Mouse (Mus musculus) intestine, postnatal 0 days (tissue): ENCODE data around the gene Tmem158. TPM values are rescaled to one million over a fixed set of nuclear protein-coding genes. Genes with fewer than 3 reads are reported as not detected.

ENCODE experiments used
- ATAC-seq: fragments of 200-750 bp; cut with Nextera tagmentation; 2 replicates; pipeline ENCODE4 v1.8.0; 2017; ENCODE audit warnings: mild to moderate bottlenecking, moderate TSS enrichment, moderate library complexity
- H3K27ac ChIP-seq: fragments of 300-500 bp; sonication (generic); 2 replicates; pipeline ENCODE4 v1.5.1; 2014; ENCODE audit warnings: mild to moderate bottlenecking, low read depth, low read length, moderate library complexity
- H3K27me3 ChIP-seq: fragments of 300-500 bp; sonication (generic); replicated peaks from 2 replicates; pipeline ENCODE4 v1.6.1; 2014; ENCODE audit warnings: low read length, mixed read lengths; ENCODE audit not compliant: control insufficient read depth, insufficient read depth
- H3K36me3 ChIP-seq: fragments of 300-500 bp; sonication (generic); 2 replicates; pipeline ENCODE4 v1.6.1; 2014; ENCODE audit warnings: mild to moderate bottlenecking, moderate library complexity; ENCODE audit not compliant: control insufficient read depth, insufficient read depth
- H3K4me1 ChIP-seq: fragments of 300-500 bp; sonication (generic); replicated peaks from 2 replicates; pipeline ENCODE4 v1.6.1; 2014; ENCODE audit warnings: antibody characterized with exemption, low read length, mixed read lengths; ENCODE audit not compliant: control insufficient read depth, insufficient read depth
- H3K4me2 ChIP-seq: fragments of 300-500 bp; sonication (generic); replicated peaks from 2 replicates; pipeline ENCODE4 v1.6.1; 2014; ENCODE audit warnings: low read depth, mild to moderate bottlenecking, moderate library complexity
- H3K4me3 ChIP-seq: fragments of 300-500 bp; sonication (generic); 2 replicates; pipeline ENCODE4 v1.5.1; 2014; ENCODE audit warnings: low read depth, low read length
- H3K9ac ChIP-seq: fragments of 300-500 bp; sonication (generic); 2 replicates; pipeline ENCODE4 v1.6.1; 2014; ENCODE audit warnings: mild to moderate bottlenecking, low read depth, low read length
- H3K9me3 ChIP-seq: fragments of 300-500 bp; sonication (generic); 2 replicates; pipeline ENCODE4 v1.6.1; 2016; ENCODE audit warnings: mixed run types; ENCODE audit not compliant: control insufficient read depth
- CTCF ChIP-seq: sonication (generic); IDR thresholded peaks from 2 replicates; pipeline ENCODE4 v1.5.1; 2016; ENCODE audit warnings: low read depth, mild to moderate bottlenecking, control low read depth, antibody characterized with exemption, moderate library complexity
- WGBS: fragments of 180-500 bp; shearing (Covaris S2); extraction: QIAGEN DNeasy Blood & Tissue Kit; methylation state at CpG from one replicate; pipeline ENCODE4 v1.1.7; 2014; 5-methylcytosine and 5-hydroxymethylcytosine counted together
- polyA plus RNA-seq: library from polyadenylated mRNA; unstranded; fragments of >200 nt; fragmentation: Nextera tagmentation; extraction: Ambion mirVana; gene quantifications from 2 replicates; pipeline ENCODE4 v1.2.1, GENCODE M21; 2015

Gene Tmem158
- polyA plus RNA-seq, 1 experiment from 2014 or later = 15.6 TPM

GRCm38 (mm10) chr9:123240751-123241150, 19.8 kb downstream of the Tmem158 start:
- H3K4me1 ChIP-seq = 0 out of 2 replicates have a peak, but pooled peaks cover 5% of the 10 kb centered on the region
- no peaks in the 10 kb centered on the region for H3K27me3 ChIP-seq
- WGBS = 89% methylated on average over 2 of the region's 2 CpGs
- H3K9me3 ChIP-seq = no peaks in the 10 kb centered on the region
- ATAC-seq = no peak
- no peaks in the 10 kb centered on the region for H3K36me3 ChIP-seq
- no peak for TF ChIP-seq CTCF
- H3K9ac ChIP-seq = no peak overlapping the region
- no peak overlapping the region for H3K27ac ChIP-seq
- H3K4me3 ChIP-seq = no peak overlapping the region
- no peak overlapping the region for H3K4me2 ChIP-seq

- H3K9ac ChIP-seq = no peak overlapping the region
- H3K27ac ChIP-seq = no peak overlapping the region
- H3K36me3 ChIP-seq = no peaks in the 10 kb centered on the region
- H3K4me1 ChIP-seq = 0 out of 2 replicates have a peak, but pooled peaks cover 5% of the 10 kb centered on the region
- H3K4me3 ChIP-seq = no peak overlapping the region
- no peak for ATAC-seq
- 98% methylated on average over 5 of the region's 5 CpGs for WGBS
- no peak for TF ChIP-seq CTCF
- H3K27me3 ChIP-seq = no peaks in the 10 kb centered on the region
- no peak overlapping the region for H3K4me2 ChIP-seq
- no peaks in the 10 kb centered on the region for H3K9me3 ChIP-seq
These were observed 20.3 kb downstream of the Tmem158 start for GRCm38 (mm10) chr9:123240271-123240670.

GRCm38 (mm10) chr9:123239651-123240050, 20.9 kb downstream of the Tmem158 start:
- ATAC-seq = no peak
- H3K9me3 ChIP-seq = no peaks in the 10 kb centered on the region
- no peaks in the 10 kb centered on the region for H3K27me3 ChIP-seq
- no peak overlapping the region for H3K27ac ChIP-seq
- H3K9ac ChIP-seq = no peak overlapping the region
- no peak overlapping the region for H3K4me3 ChIP-seq
- H3K36me3 ChIP-seq = no peaks in the 10 kb centered on the region
- no peak for TF ChIP-seq CTCF
- H3K4me1 ChIP-seq = 0 out of 2 replicates have a peak, but pooled peaks cover 5% of the 10 kb centered on the region
- no peak overlapping the region for H3K4me2 ChIP-seq
- 64% methylated on average over 2 of the region's 2 CpGs for WGBS

GRCm38 (mm10) chr9:123238256-123239045, 22.1 kb downstream of the Tmem158 start:
- Histone ChIP-seq H3K36me3 (no peaks in the 10 kb centered on the region), H3K4me3 (no peak overlapping the region), H3K4me1 (0 out of 2 replicates have a peak, but pooled peaks cover 5% of the 10 kb centered on the region), H3K9me3 (no peaks in the 10 kb centered on the region), H3K4me2 (peak overlapping the region; percentile 37; the same call in 1 of the 2 replicates), H3K9ac (no peak overlapping the region), H3K27ac (peak overlapping the region; percentile 41), H3K27me3 (no peaks in the 10 kb centered on the region)
- TF ChIP-seq CTCF = no peak
- WGBS = 50% methylated on average over 4 of the region's 4 CpGs
- no peak for ATAC-seq

GRCm38 (mm10) chr9:123237739-123238138, 22.8 kb downstream of the Tmem158 start:
- H3K36me3 ChIP-seq = no peaks in the 10 kb centered on the region
- H3K27ac ChIP-seq = no peak overlapping the region
- H3K4me2 ChIP-seq = no peak overlapping the region
- ATAC-seq = peak; percentile 49
- H3K27me3 ChIP-seq = no peaks in the 10 kb centered on the region
- no peaks in the 10 kb centered on the region for H3K9me3 ChIP-seq
- WGBS = 31% methylated on average over 2 of the region's 2 CpGs
- H3K9ac ChIP-seq = no peak overlapping the region
- TF ChIP-seq CTCF = peak; percentile 10; the same call in 1 of the 2 replicates
- 0 out of 2 replicates have a peak, but pooled peaks cover 5% of the 10 kb centered on the region for H3K4me1 ChIP-seq
- no peak overlapping the region for H3K4me3 ChIP-seq

DNA sequence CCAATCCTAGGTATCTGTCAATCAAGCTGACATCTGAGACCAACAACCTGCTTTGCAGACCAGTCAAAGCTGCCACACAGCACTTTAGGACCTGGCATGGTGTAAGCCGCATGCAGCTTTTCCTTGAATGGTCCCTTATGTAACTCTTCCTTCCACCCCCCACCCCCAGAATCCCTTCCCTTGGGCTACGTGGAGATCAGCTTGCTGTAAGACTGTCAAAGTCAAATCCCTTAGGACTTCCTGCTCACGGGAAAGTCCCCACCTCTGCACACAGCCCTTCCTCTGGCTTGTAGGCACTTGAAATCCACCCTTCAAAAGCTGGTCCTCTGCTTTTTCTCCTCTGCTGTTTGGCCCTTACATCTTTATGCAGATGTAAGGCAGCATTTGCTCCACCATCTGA, 24.9 kb downstream of the Tmem158 start:
- no peak overlapping the region for H3K4me3 ChIP-seq
- no peak overlapping the region for H3K9ac ChIP-seq
- no peak for TF ChIP-seq CTCF
- H3K9me3 ChIP-seq = no peaks in the 10 kb centered on the region
- H3K4me2 ChIP-seq = no peak overlapping the region
- no peaks in the 10 kb centered on the region for H3K36me3 ChIP-seq
- no peak overlapping the region for H3K27ac ChIP-seq
- H3K4me1 ChIP-seq = 0 out of 2 replicates have a peak, but pooled peaks cover 5% of the 10 kb centered on the region
- WGBS = 42% methylated on average over 3 of the region's 3 CpGs
- no peak for ATAC-seq
- no peaks in the 10 kb centered on the region for H3K27me3 ChIP-seq
